Mouse (Mus musculus): ENCODE data around the gene Gm45808. TPM values are rescaled to one million over a fixed set of nuclear protein-coding genes. Genes with fewer than 3 reads are reported as not detected.
"Not testable (repeated sequence)": the region's sequence is repeated elsewhere in the genome, so short reads cannot be mapped to it uniquely, and the experiment has no call there.

Gene Gm45808
- total and polyA plus RNA-seq, 2 experiments from 2014 or later = 0.18 to 14.2 TPM

- no peak for TF ChIP-seq CTCF (IDR thresholded peaks at IDR 0.05; ENCODE audit: low read depth)
- TF ChIP-seq EP300 (IDR thresholded peaks at IDR 0.05; ENCODE audit: low read depth) = no peak
- H3K9ac ChIP-seq (replicated peaks; ENCODE audit: low read depth, low read length) = no peak overlapping the region
- peak overlapping the region; percentile 87 for H3K4me3 ChIP-seq (ENCODE audit: low read depth, low read length)
- no peak overlapping the region for H3K27ac ChIP-seq (ENCODE audit: low read depth)
- peak; percentile 18 for ATAC-seq (ENCODE audit: insufficient read depth, low read depth)
- peaks cover 12% of the 10 kb centered on the region for H3K4me1 ChIP-seq (ENCODE audit: control insufficient read depth, insufficient read depth)
- H3K36me3 ChIP-seq (replicated peaks; ENCODE audit: control insufficient read depth, insufficient read depth, low read length) = peaks cover 23% of the 10 kb centered on the region
- H3K4me2 ChIP-seq (ENCODE audit: low read depth, low read length) = peak overlapping the region; percentile 90
- H3K27me3 ChIP-seq (ENCODE audit: control insufficient read depth, insufficient read depth, low read length) = no peaks in the 10 kb centered on the region
- H3K9me3 ChIP-seq (replicated peaks; ENCODE audit: control insufficient read depth, low read length) = no peaks in the 10 kb centered on the region
- WGBS = 37% methylated on average over 7 of the region's 7 CpGs
- no peak for DNase-seq (ENCODE audit: low spot score)
Observed at GRCm38 (mm10) chr7:45467090-45467670, 19.4 kb downstream of the Gm45808 start.

GRCm38 (mm10) chr7:45466283-45467089, 20.1 kb downstream of the Gm45808 start, which contains the start of gene Bax:
Bax (minus strand) TSS chr7:45466898.
- Histone ChIP-seq H3K9ac (replicated peaks; ENCODE audit: low read depth, low read length) (peak within 1 kb of the TSS; percentile 75), H3K9me3 (replicated peaks; ENCODE audit: control insufficient read depth, low read length) (no peaks in the 10 kb centered on the region), H3K36me3 (replicated peaks; ENCODE audit: control insufficient read depth, insufficient read depth, low read length) (peaks cover 23% of the 10 kb centered on the region), H3K4me2 (ENCODE audit: low read depth, low read length) (peak within 1 kb of the TSS; percentile 90), H3K27ac (ENCODE audit: low read depth) (peak within 1 kb of the TSS; percentile 72), H3K27me3 (ENCODE audit: control insufficient read depth, insufficient read depth, low read length) (no peaks in the 10 kb centered on the region), H3K4me3 (ENCODE audit: low read depth, low read length) (peak within 1 kb of the TSS; percentile 87), H3K4me1 (ENCODE audit: control insufficient read depth, insufficient read depth) (peaks cover 12% of the 10 kb centered on the region)
- TF ChIP-seq CTCF (IDR thresholded peaks at IDR 0.05; ENCODE audit: low read depth) (0 out of 2 replicates have a peak, but pooled peaks have one; percentile 6), EP300 (IDR thresholded peaks at IDR 0.05; ENCODE audit: low read depth) (no peak)
- ATAC-seq (ENCODE audit: insufficient read depth, low read depth) (peak; percentile 91), DNase-seq (ENCODE audit: low spot score) (peak; percentile 98)
- under 1% methylated on average over 42 of the region's 58 CpGs for WGBS

GRCm38 (mm10) chr7:45465549-45465948, 21.1 kb downstream of the Gm45808 start:
- peak overlapping the region; percentile 87 for H3K4me3 ChIP-seq (ENCODE audit: low read depth, low read length)
- H3K9ac ChIP-seq (replicated peaks; ENCODE audit: low read depth, low read length) = no peak overlapping the region
- H3K27ac ChIP-seq (ENCODE audit: low read depth) = no peak overlapping the region
- TF ChIP-seq CTCF (IDR thresholded peaks at IDR 0.05; ENCODE audit: low read depth) (no peak), EP300 (IDR thresholded peaks at IDR 0.05; ENCODE audit: low read depth) (no peak)
- H3K27me3 ChIP-seq (ENCODE audit: control insufficient read depth, insufficient read depth, low read length) = no peaks in the 10 kb centered on the region
- ATAC-seq (ENCODE audit: insufficient read depth, low read depth) (no peak), DNase-seq (ENCODE audit: low spot score) (no peak)
- H3K9me3 ChIP-seq (replicated peaks; ENCODE audit: control insufficient read depth, low read length) = no peaks in the 10 kb centered on the region
- peak overlapping the region; percentile 90 for H3K4me2 ChIP-seq (ENCODE audit: low read depth, low read length)
- peaks cover 23% of the 10 kb centered on the region for H3K36me3 ChIP-seq (replicated peaks; ENCODE audit: control insufficient read depth, insufficient read depth, low read length)
- WGBS = 77% methylated on average over 9 of the region's 9 CpGs
- H3K4me1 ChIP-seq (ENCODE audit: control insufficient read depth, insufficient read depth) = peaks cover 16% of the 10 kb centered on the region

GRCm38 (mm10) chr7:45465112-45465511, 21.5 kb downstream of the Gm45808 start:
- no peaks in the 10 kb centered on the region for H3K9me3 ChIP-seq (replicated peaks; ENCODE audit: control insufficient read depth, low read length)
- no peaks in the 10 kb centered on the region for H3K27me3 ChIP-seq (ENCODE audit: control insufficient read depth, insufficient read depth, low read length)
- 94% methylated on average over 12 of the region's 12 CpGs for WGBS
- DNase-seq (ENCODE audit: low spot score) = no peak
- H3K9ac ChIP-seq (replicated peaks; ENCODE audit: low read depth, low read length) = no peak overlapping the region
- peaks cover 23% of the 10 kb centered on the region for H3K36me3 ChIP-seq (replicated peaks; ENCODE audit: control insufficient read depth, insufficient read depth, low read length)
- no peak overlapping the region for H3K4me3 ChIP-seq (ENCODE audit: low read depth, low read length)
- no peak for ATAC-seq (ENCODE audit: insufficient read depth, low read depth)
- H3K4me1 ChIP-seq (ENCODE audit: control insufficient read depth, insufficient read depth) = peaks cover 20% of the 10 kb centered on the region
- H3K4me2 ChIP-seq (ENCODE audit: low read depth, low read length) = no peak overlapping the region
- TF ChIP-seq EP300 (IDR thresholded peaks at IDR 0.05; ENCODE audit: low read depth) (no peak), CTCF (IDR thresholded peaks at IDR 0.05; ENCODE audit: low read depth) (no peak)
- H3K27ac ChIP-seq (ENCODE audit: low read depth) = no peak overlapping the region

- Histone ChIP-seq H3K27me3 (ENCODE audit: control insufficient read depth, insufficient read depth, low read length) (no peaks in the 10 kb centered on the region), H3K4me3 (ENCODE audit: low read depth, low read length) (no peak overlapping the region), H3K27ac (ENCODE audit: low read depth) (no peak overlapping the region), H3K9me3 (replicated peaks; ENCODE audit: control insufficient read depth, low read length) (no peaks in the 10 kb centered on the region), H3K4me1 (ENCODE audit: control insufficient read depth, insufficient read depth) (peaks cover 20% of the 10 kb centered on the region), H3K4me2 (ENCODE audit: low read depth, low read length) (no peak overlapping the region), H3K9ac (replicated peaks; ENCODE audit: low read depth, low read length) (no peak overlapping the region), H3K36me3 (replicated peaks; ENCODE audit: control insufficient read depth, insufficient read depth, low read length) (peaks cover 23% of the 10 kb centered on the region)
- TF ChIP-seq EP300 (IDR thresholded peaks at IDR 0.05; ENCODE audit: low read depth) = no peak
- no peak for TF ChIP-seq CTCF (IDR thresholded peaks at IDR 0.05; ENCODE audit: low read depth)
- DNase-seq (ENCODE audit: low spot score) (no peak), ATAC-seq (ENCODE audit: insufficient read depth, low read depth) (no peak)
- 92% methylated on average over 7 of the region's 7 CpGs for WGBS
Observed at GRCm38 (mm10) chr7:45463987-45464778, 22.4 kb downstream of the Gm45808 start.

GRCm38 (mm10) chr7:45462868-45463267, 23.7 kb downstream of the Gm45808 start:
- not testable (repeated sequence) for H3K4me2 ChIP-seq (ENCODE audit: low read depth, low read length); H3K9me3 ChIP-seq (replicated peaks; ENCODE audit: control insufficient read depth, low read length); H3K27ac ChIP-seq (ENCODE audit: low read depth); H3K9ac ChIP-seq (replicated peaks; ENCODE audit: low read depth, low read length); H3K27me3 ChIP-seq (ENCODE audit: control insufficient read depth, insufficient read depth, low read length); DNase-seq (ENCODE audit: low spot score); H3K4me3 ChIP-seq (ENCODE audit: low read depth, low read length); ATAC-seq (ENCODE audit: insufficient read depth, low read depth)
- peaks cover 27% of the 10 kb centered on the region for H3K4me1 ChIP-seq (ENCODE audit: control insufficient read depth, insufficient read depth)
- H3K36me3 ChIP-seq (replicated peaks; ENCODE audit: control insufficient read depth, insufficient read depth, low read length) = peaks cover 32% of the 10 kb centered on the region
- 77% methylated on average over 4 of the region's 4 CpGs for WGBS

Measured in heart, postnatal 0 days (tissue).